Mouse (Mus musculus) macrophage (primary cell): ENCODE measurements around the gene Mob3c. TPM values are rescaled to one million over a fixed set of nuclear protein-coding genes. Genes with fewer than 3 reads are reported as not detected.
A peak's percentile ranks its signal among the peaks of the same experiment; 100 is the strongest.

Source experiments
- H3K27ac ChIP-seq: fragments of 350-480 bp; formaldehyde crosslinking; 2 replicates; pipeline ENCODE4 v1.9.0; 2021
- H3K36me3 ChIP-seq: fragments of 350-480 bp; formaldehyde crosslinking; 2 replicates; pipeline ENCODE4 v1.9.0; 2021; ENCODE audit errors: inconsistent target
- H3K4me3 ChIP-seq: fragments of 350-480 bp; formaldehyde crosslinking; 2 replicates; pipeline ENCODE4 v1.9.0; 2021; ENCODE audit errors: inconsistent target
- H3K79me2 ChIP-seq: fragments of 350-480 bp; formaldehyde crosslinking; 2 replicates; pipeline ENCODE4 v1.9.0; 2021; ENCODE audit errors: inconsistent target
- whole genome bisulfite sequencing: methylation state at CpG from one replicate; pipeline ENCODE4 v1.1.7; 2026; ENCODE audit warnings: inconsistent platforms; ENCODE audit not compliant: missing documents; 5-methylcytosine and 5-hydroxymethylcytosine counted together
- polyA plus RNA-seq: library from polyadenylated mRNA; stranded (reverse); fragments of 250-400 nt; gene quantifications from 3 replicates; pipeline ENCODE4 v1.2.4, GENCODE M21; 2018; ENCODE audit warnings: inconsistent platforms

Gene Mob3c
- polyA plus RNA-seq, 1 experiment from 2014 or later, result 23.8 TPM

DNA sequence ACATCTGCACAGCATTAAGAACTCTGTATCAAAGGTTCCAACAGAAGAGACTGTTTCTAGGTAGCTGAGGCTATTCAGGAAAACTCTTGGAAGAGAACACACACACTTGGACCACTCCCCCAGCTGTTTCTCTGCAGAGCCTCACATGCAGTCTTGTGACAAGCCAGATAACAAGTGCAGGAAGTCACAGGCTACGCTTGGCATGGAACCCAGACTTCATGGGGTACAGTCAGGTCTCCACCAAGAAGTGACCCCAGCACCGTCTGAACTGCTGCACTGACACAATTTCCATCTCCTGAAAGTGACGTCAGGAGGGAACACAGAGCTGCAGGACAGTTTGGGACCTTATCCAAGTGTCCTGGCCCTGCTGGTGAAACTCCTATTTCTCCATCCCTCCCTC lies 6.0 kb upstream of the Mob3c start:
- Histone ChIP-seq H3K27ac (no peak overlapping the region), H3K79me2 (no peaks in the 10 kb centered on the region), H3K4me3 (no peak overlapping the region), H3K36me3 (no peaks in the 10 kb centered on the region)
- 82% methylated on average over 3 of the region's 3 CpGs for WGBS

DNA sequence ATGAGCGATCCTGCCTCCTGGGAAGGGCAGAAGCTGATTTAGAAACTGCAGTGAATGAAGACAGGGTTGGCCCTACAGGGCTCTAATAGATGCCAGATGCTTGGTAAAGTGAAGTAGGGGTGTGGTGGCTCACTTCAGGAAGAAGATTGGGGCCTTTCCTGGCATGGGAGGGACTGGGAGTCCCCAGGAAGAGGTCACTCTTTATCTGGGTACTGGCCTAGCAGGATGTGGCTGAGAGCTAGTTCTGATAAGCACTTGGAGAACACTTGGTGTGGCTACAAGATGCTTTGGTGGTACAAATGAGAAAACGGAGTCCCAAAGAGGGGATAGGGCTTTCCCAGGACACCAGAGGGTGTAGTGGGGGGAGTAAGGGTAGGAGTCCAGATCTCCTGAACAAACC lies 3.7 kb upstream of the Mob3c start:
- Histone ChIP-seq H3K27ac (peak overlapping the region; percentile 87), H3K4me3 (no peak overlapping the region), H3K79me2 (peaks cover 9% of the 10 kb centered on the region), H3K36me3 (no peaks in the 10 kb centered on the region)
- 90% methylated on average over 2 of the region's 2 CpGs for WGBS

DNA sequence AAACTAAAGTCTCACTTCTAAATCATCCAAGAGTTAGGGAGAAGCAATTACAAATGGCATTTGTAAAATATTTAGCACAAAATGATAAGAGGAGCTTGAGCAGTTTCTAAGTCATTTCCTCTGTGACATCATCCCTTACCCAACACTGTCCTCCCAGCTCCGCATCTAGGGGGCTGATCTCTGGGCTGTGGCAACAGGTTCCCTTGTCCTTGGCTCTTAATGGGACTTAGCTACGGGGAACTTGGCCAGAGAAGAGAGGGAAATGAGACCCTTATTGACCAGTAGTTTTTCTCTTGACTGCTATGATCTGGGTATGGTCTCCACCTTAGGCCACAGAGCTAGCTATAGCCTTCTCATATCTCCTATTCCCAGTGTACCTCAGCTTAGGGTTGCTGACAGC lies 2.6 kb upstream of the Mob3c start:
- 7% methylated on average over 2 of the region's 2 CpGs for WGBS
- Histone ChIP-seq H3K4me3 (no peak overlapping the region), H3K27ac (peak overlapping the region; percentile 87), H3K79me2 (peaks cover 20% of the 10 kb centered on the region), H3K36me3 (no peaks in the 10 kb centered on the region)

- Histone ChIP-seq H3K36me3 (peaks cover 9% of the 10 kb centered on the region), H3K4me3 (no peak overlapping the region), H3K79me2 (peaks cover 38% of the 10 kb centered on the region), H3K27ac (peak overlapping the region; percentile 73)
- 85% methylated on average over 3 of the region's 3 CpGs for WGBS
These were observed 826 bp upstream of the Mob3c start for GRCm38 (mm10) chr4:115827066-115827465.

GRCm38 (mm10) chr4:115827535-115827887 lies 381 bp upstream of the Mob3c start:
- peak overlapping the region; percentile 73 for H3K27ac ChIP-seq

DNA sequence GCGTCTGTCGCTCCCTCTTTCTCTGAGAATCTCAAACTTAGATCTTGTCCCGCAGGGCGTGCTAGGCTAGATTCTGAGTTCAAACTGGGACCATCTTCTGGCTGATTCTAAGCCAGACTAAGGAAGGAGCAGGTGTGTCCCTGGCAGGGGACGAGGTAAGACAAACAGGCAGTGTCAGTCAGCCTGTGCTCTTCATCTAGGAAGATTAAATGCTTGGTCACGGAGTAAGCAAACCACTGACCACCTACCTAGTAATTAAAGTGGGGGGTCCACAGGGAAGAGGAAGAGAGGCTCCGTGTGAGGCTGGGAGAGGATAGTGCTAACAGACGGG lies 645 bp downstream of the Mob3c start:
- Histone ChIP-seq H3K4me3 (peak overlapping the region; percentile 53), H3K79me2 (peaks cover 52% of the 10 kb centered on the region), H3K27ac (peak overlapping the region; percentile 74), H3K36me3 (peaks cover 24% of the 10 kb centered on the region)
- WGBS, result 18% methylated on average over 8 of the region's 8 CpGs

More at GRCm38 (mm10) chr4:115827535-115827887, 381 bp upstream of the Mob3c start:
- Histone ChIP-seq H3K4me3 (peak overlapping the region; percentile 53), H3K79me2 (peaks cover 42% of the 10 kb centered on the region), H3K36me3 (peaks cover 13% of the 10 kb centered on the region)
- 14% methylated on average over 4 of the region's 4 CpGs for WGBS

- Histone ChIP-seq H3K27ac (peak overlapping the region; percentile 78), H3K36me3 (peaks cover 32% of the 10 kb centered on the region), H3K4me3 (no peak overlapping the region), H3K79me2 (peaks cover 54% of the 10 kb centered on the region)
- WGBS, result 16% methylated on average over 5 of the region's 5 CpGs
These were observed 2.6 kb downstream of the Mob3c start for GRCm38 (mm10) chr4:115830491-115830890.

DNA sequence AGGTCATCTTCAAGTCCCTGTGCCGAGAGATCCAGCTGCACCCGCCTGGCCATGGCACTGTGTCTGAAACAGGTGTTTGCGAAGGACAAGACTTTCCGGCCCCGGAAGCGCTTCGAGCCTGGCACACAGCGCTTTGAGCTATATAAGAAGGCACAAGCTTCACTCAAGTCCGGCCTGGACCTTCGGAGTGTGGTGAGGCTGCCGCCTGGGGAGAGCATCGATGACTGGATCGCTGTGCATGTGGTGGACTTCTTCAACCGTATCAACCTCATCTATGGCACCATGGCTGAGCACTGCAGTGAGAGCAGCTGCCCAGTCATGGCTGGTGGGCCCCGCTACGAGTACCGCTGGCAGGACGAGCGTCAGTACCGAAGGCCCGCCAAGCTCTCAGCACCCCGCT lies 3.3 kb downstream of the Mob3c start:
- Histone ChIP-seq H3K4me3 (no peak overlapping the region), H3K36me3 (peaks cover 32% of the 10 kb centered on the region), H3K27ac (peak overlapping the region; percentile 78), H3K79me2 (peaks cover 54% of the 10 kb centered on the region)
- WGBS, result 92% methylated on average over 22 of the region's 22 CpGs

DNA sequence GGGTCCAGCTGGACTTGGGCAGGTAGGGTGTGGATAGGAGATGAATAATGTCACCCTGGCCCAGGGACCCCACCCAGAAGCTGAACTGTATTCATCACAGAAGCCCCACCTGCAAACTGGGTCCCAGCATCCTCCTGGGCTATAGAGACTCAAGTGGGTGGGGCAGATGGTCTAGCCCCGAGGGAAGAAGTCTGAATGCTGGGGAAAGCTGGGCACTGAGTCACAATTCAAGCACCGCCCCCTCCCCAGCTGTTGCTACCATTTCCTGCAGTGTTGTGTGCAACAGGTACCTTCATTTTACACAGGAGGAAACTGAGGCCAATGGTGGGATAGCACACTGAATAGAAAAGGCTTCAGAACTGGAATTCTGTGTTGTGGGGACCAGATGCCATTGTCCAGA lies 4.1 kb downstream of the Mob3c start:
- no peak overlapping the region for H3K27ac ChIP-seq
- peaks cover 54% of the 10 kb centered on the region for H3K79me2 ChIP-seq
- no peak overlapping the region for H3K4me3 ChIP-seq
- WGBS, result 50% methylated on average over 2 of the region's 2 CpGs
- H3K36me3 ChIP-seq, result peaks cover 32% of the 10 kb centered on the region

DNA sequence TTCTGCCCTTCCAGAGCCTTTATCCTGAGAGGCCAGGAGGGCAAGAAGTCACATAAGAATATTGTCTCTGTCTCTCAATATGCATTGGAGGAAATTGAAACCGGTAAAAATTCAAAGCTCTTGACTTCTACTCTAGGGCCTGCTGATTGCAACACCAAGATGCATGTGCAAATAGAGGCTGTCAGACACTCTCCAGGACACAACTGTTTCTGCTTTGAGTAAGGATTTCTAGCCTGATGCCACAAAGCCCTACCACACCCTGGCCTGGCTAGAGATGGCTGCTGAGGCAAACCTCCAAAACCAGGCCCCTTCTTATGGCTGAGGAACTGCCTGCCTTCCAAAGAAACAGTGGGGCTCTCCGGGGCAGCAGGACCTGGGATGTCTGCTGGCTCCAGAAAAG lies 7.7 kb downstream of the Mob3c start:
- 38% methylated on average over 2 of the region's 2 CpGs for WGBS
- no peak overlapping the region for H3K4me3 ChIP-seq
- peaks cover 32% of the 10 kb centered on the region for H3K36me3 ChIP-seq
- peaks cover 45% of the 10 kb centered on the region for H3K79me2 ChIP-seq
- H3K27ac ChIP-seq, result peak overlapping the region; percentile 41

- 18% methylated on average over 1 of the region's 4 CpGs for WGBS
- H3K27ac ChIP-seq, result peak overlapping the region; percentile 77
- H3K79me2 ChIP-seq, result peaks cover 45% of the 10 kb centered on the region
These were observed 10.3 kb downstream of the Mob3c start for GRCm38 (mm10) chr4:115838196-115838595.

DNA sequence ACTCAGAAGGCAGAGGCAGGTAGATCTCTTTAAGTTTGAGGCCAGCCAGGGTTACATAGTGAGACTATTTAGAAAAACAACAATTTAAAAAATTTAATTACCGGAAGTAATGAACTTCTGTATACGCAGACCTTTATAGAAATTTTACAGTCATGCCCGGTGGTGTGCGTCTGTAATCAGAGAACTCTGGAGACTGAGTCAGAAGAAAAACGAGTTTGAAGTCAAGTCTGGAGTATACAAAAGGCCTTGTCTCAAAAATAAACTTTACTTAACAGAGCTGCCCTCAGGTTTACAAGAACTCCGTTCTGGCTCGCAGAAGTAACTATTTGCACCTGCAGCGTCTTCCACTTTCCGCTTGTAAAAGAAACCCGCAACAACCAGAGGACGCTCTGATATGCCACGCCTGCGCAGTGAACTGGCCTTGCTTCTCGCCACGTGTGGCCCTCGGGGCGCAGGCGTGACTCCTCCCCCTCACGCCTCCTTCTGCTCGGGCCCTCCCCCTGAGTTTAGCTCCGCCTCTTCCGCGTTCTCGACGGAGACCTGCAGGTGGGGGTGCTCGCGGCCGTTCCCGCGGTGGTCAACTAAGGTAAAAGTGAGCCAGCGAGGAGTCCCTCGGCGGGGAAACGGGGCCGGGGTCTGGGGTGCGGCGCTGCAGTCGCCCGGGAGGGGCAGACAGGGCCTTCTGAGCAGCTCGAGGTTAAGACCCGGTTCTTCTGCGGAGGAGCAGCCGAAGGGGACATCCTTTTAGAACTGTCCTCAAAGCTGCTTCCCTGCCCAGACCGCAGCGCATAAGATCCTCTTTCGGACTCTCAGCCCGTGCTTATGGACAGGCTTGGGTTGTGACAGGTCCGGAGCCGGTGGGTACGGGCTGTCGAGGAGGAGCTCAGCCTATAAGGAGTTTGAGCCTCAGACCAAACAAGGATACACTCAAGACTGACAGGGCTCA lies 11.1 kb downstream of the Mob3c start, which contains the start of gene Mknk1:
Gene Mknk1 (plus strand): TSS at position 503 of the 946 bp plus-strand sequence.
- H3K27ac ChIP-seq, result peak within 1 kb of the TSS; percentile 77
- H3K4me3 ChIP-seq, result peak within 1 kb of the TSS; percentile 71
- WGBS, result 1% methylated on average over 51 of the region's 51 CpGs
- peaks cover 18% of the 10 kb centered on the region; the same call in 1 of the 2 replicates for H3K36me3 ChIP-seq
- peaks cover 48% of the 10 kb centered on the region for H3K79me2 ChIP-seq

More at GRCm38 (mm10) chr4:115838196-115838595, 10.3 kb downstream of the Mob3c start:
- Histone ChIP-seq H3K36me3 (peaks cover 18% of the 10 kb centered on the region), H3K4me3 (peak overlapping the region; percentile 71)

- H3K27ac ChIP-seq, result peak overlapping the region; percentile 77
These were observed 12.1 kb downstream of the Mob3c start for GRCm38 (mm10) chr4:115839956-115840355.

DNA sequence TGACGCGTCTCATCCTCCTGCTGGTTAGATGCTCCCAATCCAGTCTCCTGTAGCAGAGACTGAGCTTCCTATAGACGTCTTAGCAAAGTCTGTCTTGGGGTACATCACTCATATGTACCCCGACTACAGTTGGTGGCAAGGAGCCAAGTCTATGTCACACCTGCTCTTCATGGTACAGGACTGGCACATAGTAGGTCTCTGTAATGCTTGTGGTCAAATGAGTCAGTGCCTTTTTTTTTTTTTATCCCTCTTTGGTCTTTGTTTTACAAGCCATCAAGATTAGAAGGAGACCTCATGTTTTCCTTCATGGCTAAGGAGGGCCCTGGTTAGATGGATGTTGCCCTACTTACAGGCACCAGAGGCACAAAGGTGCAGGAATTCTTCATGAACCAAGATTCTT lies 12.9 kb downstream of the Mob3c start:
- H3K79me2 ChIP-seq, result peaks cover 67% of the 10 kb centered on the region
- no peak overlapping the region for H3K27ac ChIP-seq
- peaks cover 15% of the 10 kb centered on the region; the same call in 1 of the 2 replicates for H3K36me3 ChIP-seq
- no peak overlapping the region for H3K4me3 ChIP-seq
- 95% methylated on average over 4 of the region's 4 CpGs for WGBS

More at GRCm38 (mm10) chr4:115839956-115840355, 12.1 kb downstream of the Mob3c start:
- 58% methylated on average over 4 of the region's 4 CpGs for WGBS
- Histone ChIP-seq H3K79me2 (peaks cover 58% of the 10 kb centered on the region), H3K36me3 (peaks cover 15% of the 10 kb centered on the region; the same call in 1 of the 2 replicates), H3K4me3 (peak overlapping the region; percentile 71)

- 83% methylated on average over 2 of the region's 2 CpGs for WGBS
- no peak overlapping the region for H3K4me3 ChIP-seq
- H3K27ac ChIP-seq, result peak overlapping the region; percentile 99
- peaks cover 46% of the 10 kb centered on the region for H3K36me3 ChIP-seq
- H3K79me2 ChIP-seq, result peaks cover 88% of the 10 kb centered on the region
These were observed 18.8 kb downstream of the Mob3c start for GRCm38 (mm10) chr4:115846656-115847055.
